Mouse (Mus musculus) C2C12 (cell line): ENCODE data around the gene Hist1h1c. TPM values are rescaled to one million over a fixed set of nuclear protein-coding genes. Genes with fewer than 3 reads are reported as not detected.
"Not testable (repeated sequence)": the region's sequence is repeated elsewhere in the genome, so short reads cannot be mapped to it uniquely, and the experiment has no call there.

Source experiments
- H3K27me3 ChIP-seq: one replicate; pipeline ENCODE4 v1.6.1; 2011; ENCODE audit not compliant: control insufficient read depth, insufficient read depth, insufficient read length
- H3K36me3 ChIP-seq: one replicate; pipeline ENCODE4 v1.6.1; 2011; ENCODE audit not compliant: control insufficient read depth, insufficient read depth
- H3K4me3 ChIP-seq: one replicate; pipeline ENCODE4 v1.5.1; 2011; ENCODE audit warnings: mild to moderate bottlenecking, control low read depth; ENCODE audit not compliant: poor library complexity, insufficient read depth, severe bottlenecking
- H3K79me2 ChIP-seq: one replicate; pipeline ENCODE4 v1.6.1; 2011; ENCODE audit not compliant: control insufficient read depth, insufficient read depth
- H3K79me3 ChIP-seq: one replicate; pipeline ENCODE4 v1.6.1; 2011; ENCODE audit warnings: low read depth, control low read depth
- H3ac ChIP-seq: one replicate; pipeline ENCODE3; 2011; ENCODE audit warnings: low read depth; ENCODE audit not compliant: control insufficient read depth, insufficient read length
- CEBPB ChIP-seq: IDR thresholded peaks from one replicate; pipeline ENCODE4 v1.6.1; 2011; ENCODE audit warnings: low read depth, mild to moderate bottlenecking, control low read depth, moderate library complexity
- CTCF ChIP-seq: IDR thresholded peaks from one replicate; pipeline ENCODE4 v1.5.1; 2011; ENCODE audit not compliant: control insufficient read depth, insufficient read depth, insufficient read length
- FOSL1 ChIP-seq: IDR thresholded peaks from one replicate; pipeline ENCODE4 v1.8.0; 2011; ENCODE audit warnings: mild to moderate bottlenecking, low read length; ENCODE audit not compliant: poor library complexity, insufficient read depth, severe bottlenecking
- MAX ChIP-seq: IDR thresholded peaks from one replicate; pipeline ENCODE4 v1.6.1; 2011; ENCODE audit warnings: mild to moderate bottlenecking, control low read depth
- MYOD1 ChIP-seq: IDR thresholded peaks from one replicate; pipeline ENCODE4 v1.6.1; 2011; ENCODE audit warnings: low read depth; ENCODE audit not compliant: control insufficient read depth, insufficient read length
- MYOG ChIP-seq: IDR thresholded peaks from one replicate; pipeline ENCODE4 v1.6.1; 2011; ENCODE audit not compliant: control insufficient read depth, insufficient read length; ENCODE audit errors: extremely low read depth
- USF1 ChIP-seq: IDR thresholded peaks from one replicate; pipeline ENCODE4 v1.6.1; 2011; ENCODE audit warnings: low read depth, mild to moderate bottlenecking, control low read depth, moderate library complexity
- polyA plus RNA-seq: library from polyadenylated mRNA; unstranded; fragments of >200 nt; fragmentation: generic; extraction: Trizol; gene quantifications from one replicate; pipeline ENCODE4 v1.2.1, GENCODE M21; 2012; ENCODE audit warnings: missing spikeins

Hist1h1c gene
- polyA plus RNA-seq, 1 experiment = 45.9 TPM

GRCm38 (mm10) chr13:23709714-23710373 lies 28.8 kb upstream of the Hist1h1c start:
- Histone ChIP-seq H3K79me2 (no peaks in the 10 kb centered on the region), H3K27me3 (no peaks in the 10 kb centered on the region), H3ac (peak overlapping the region; percentile 51), H3K4me3 (peak overlapping the region; percentile 31), H3K79me3 (no peaks in the 10 kb centered on the region), H3K36me3 (no peaks in the 10 kb centered on the region)
- TF ChIP-seq MYOD1 (no peak), MAX (no peak), MYOG (no peak), CEBPB (no peak), CTCF (no peak), USF1 (no peak), FOSL1 (no peak)

DNA sequence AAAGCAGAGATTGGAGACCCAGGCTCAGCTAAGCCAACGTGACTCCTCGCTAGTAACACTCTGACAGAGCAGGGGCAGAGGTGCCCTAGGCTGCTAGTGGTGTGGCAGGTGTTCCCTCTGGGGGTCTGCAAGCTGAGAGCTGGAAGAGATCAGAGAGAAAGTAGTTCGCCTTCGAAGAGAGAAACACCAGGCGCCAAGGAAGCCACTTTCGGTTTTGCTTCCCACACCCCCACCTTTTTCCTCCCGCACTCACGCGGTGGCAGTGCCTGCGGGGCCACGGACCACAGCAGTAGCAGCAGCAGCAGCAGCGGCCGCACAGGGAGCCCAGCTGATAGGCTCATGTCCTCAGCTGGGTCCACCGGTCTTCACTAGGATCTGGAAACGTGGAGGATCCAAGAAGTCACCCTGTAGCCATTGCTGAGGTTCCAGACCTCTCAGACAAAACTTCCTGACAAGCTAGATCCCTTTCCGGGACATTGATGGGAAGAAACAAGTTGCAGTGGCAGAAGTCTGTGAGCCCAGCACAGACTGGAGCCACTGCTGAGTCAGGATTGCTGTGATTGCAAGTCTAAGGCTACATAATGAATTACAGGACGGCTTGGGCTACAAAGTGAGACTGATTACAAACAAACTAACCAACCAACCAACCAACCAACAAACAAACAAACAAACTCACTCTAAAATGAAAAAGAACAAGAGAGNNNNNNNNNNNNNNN lies 28.1 kb upstream of the Hist1h1c start, which contains the start of gene Hfe:
Gene Hfe, minus strand, starts transcription at position 481 of the 716 bp plus-strand sequence.
- Histone ChIP-seq H3K79me2 (no peaks in the 10 kb centered on the region), H3K27me3 (no peaks in the 10 kb centered on the region), H3ac (peak within 1 kb of the TSS; percentile 51), H3K36me3 (no peaks in the 10 kb centered on the region), H3K4me3 (peak within 1 kb of the TSS; percentile 31), H3K79me3 (no peaks in the 10 kb centered on the region)
- TF ChIP-seq MYOG = no peak
- TF ChIP-seq MAX = no peak
- no peak for TF ChIP-seq FOSL1
- no peak for TF ChIP-seq CTCF

GRCm38 (mm10) chr13:23716261-23717042 lies 22.2 kb upstream of the Hist1h1c start:
- Histone ChIP-seq H3K79me2 (no peaks in the 10 kb centered on the region), H3K79me3 (no peaks in the 10 kb centered on the region), H3K27me3 (no peaks in the 10 kb centered on the region), H3K4me3 (no peak overlapping the region), H3K36me3 (no peaks in the 10 kb centered on the region), H3ac (no peak overlapping the region)
- TF ChIP-seq MYOD1 (no peak), USF1 (no peak), FOSL1 (no peak), MYOG (no peak), MAX (no peak), CTCF (no peak), CEBPB (no peak)

DNA sequence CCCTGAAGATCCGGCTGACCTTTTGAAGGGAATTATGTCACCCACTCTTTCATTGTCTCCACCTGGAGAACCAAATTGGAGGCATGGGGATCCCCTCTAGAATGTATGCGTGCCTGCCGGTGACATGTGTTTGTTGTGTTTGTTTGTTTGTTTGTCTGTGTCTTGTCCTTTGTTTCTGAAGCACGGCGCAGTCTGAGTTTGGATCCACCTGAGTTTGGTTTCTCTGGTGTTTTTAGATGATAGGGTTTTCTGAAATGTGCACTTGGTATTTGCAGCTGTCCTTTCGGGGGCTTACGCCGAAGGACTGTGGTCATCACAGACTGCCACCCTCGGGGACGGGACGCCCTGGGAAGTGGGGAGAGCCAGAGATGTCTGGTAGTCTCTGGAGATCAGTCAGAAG lies 21.4 kb upstream of the Hist1h1c start:
- H3K79me3 ChIP-seq = no peaks in the 10 kb centered on the region
- H3K79me2 ChIP-seq = no peaks in the 10 kb centered on the region
- no peaks in the 10 kb centered on the region for H3K36me3 ChIP-seq
- no peak overlapping the region for H3ac ChIP-seq
- TF ChIP-seq CEBPB (no peak), MYOD1 (no peak), CTCF (no peak), FOSL1 (no peak), USF1 (no peak), MYOG (no peak), MAX (no peak)
- no peak overlapping the region for H3K4me3 ChIP-seq
- H3K27me3 ChIP-seq = no peaks in the 10 kb centered on the region

DNA sequence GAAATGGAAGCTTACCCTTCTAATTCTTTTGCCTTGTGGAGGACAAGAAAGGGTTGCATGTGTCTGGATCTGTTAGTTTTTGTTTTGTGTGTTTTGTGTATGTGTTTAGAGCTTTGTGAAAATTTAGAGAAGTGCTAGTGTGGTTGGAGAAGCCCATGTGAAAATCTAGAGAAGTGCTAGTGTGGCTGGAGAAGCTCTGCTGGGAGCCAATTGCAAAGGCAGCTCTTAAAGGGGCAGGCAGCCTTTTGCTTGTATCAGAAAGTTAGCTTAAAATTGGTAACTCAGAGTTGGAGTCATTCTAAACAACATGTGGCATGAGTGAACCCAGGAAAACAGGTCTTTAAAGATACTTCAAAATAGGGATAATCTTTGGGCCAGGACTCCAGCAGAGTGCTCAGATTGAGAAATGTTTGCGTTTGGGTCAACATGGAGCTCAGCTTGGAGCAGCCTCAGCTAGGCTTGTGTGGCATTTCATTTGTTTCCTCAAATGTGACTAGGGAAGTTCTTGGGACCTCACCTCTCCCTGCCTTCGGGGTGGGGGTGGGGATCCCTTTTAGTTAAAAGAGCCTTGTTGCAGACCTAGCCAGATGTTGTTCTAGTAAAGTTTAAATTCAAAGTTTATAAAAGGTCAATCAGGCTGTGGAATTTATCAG lies 20.9 kb upstream of the Hist1h1c start:
- not testable (repeated sequence) for H3K27me3 ChIP-seq, H3K36me3 ChIP-seq, H3K4me3 ChIP-seq, H3K79me2 ChIP-seq, H3ac ChIP-seq, H3K79me3 ChIP-seq
